Mouse (Mus musculus) thymus, postnatal 14 days (tissue): Measurements from ENCODE around the gene Chd4.
A peak's percentile ranks its signal among the peaks of the same experiment; 100 is the strongest.

ENCODE experiments used
- DNase-seq: peaks from one replicate; pipeline ENCODE4 v3.0.0; 2021

Chd4 gene

GRCm38 (mm10) chr6:125092372-125092771 lies 3.4 kb upstream of the Chd4 start:
- DNase-seq: peak; percentile 52

GRCm38 (mm10) chr6:125094843-125095242 lies 938 bp upstream of the Chd4 start:
- DNase-seq: no peak

GRCm38 (mm10) chr6:125096279-125096596 lies 457 bp downstream of the Chd4 start:
- no peak for DNase-seq

- peak; percentile 81 for DNase-seq
These were observed 990 bp downstream of the Chd4 start for GRCm38 (mm10) chr6:125096597-125097345.

DNA sequence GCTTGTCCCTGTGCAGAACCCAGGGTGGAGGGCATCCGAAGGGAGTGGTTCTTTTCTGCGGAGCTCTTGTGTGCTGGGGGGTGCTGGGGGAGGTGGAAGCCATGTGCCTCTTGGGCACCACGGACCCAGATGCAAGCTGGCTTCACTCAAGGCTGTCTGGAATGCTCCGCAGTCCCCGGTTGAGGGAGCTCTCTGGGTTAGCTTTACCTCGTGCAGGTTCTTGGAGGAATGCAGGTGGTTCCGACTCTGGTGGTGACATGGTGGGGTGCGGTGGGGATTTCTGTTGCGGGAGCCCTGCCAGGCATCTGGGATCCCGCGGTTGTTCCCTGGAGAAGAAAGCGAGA lies 1.5 kb downstream of the Chd4 start:
- no peak for DNase-seq

GRCm38 (mm10) chr6:125097951-125098350 lies 2.2 kb downstream of the Chd4 start:
- no peak for DNase-seq

DNA sequence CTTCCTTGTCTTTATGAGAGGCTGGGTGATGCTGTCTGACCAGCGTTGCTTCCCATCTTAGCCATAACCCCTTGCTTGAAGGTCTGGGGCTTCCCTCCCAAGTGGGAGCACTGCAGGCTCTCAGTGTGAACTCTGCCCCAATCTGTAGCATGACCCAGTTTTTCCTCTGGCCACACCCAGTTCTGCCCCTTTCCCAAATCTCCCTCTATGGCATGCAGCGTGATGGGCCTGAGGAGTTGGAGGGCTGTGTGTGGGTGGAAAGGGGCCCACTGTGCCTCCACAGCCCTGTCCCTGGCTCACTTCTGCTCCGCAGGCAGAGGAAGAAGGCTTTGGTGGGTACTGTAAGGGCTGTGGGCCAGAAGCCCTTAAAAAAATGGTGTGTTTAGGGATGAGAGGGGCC lies 2.7 kb downstream of the Chd4 start:
- peak; percentile 33 for DNase-seq

- DNase-seq: peak; percentile 86
These were observed 3.7 kb downstream of the Chd4 start for GRCm38 (mm10) chr6:125099421-125099971.

DNA sequence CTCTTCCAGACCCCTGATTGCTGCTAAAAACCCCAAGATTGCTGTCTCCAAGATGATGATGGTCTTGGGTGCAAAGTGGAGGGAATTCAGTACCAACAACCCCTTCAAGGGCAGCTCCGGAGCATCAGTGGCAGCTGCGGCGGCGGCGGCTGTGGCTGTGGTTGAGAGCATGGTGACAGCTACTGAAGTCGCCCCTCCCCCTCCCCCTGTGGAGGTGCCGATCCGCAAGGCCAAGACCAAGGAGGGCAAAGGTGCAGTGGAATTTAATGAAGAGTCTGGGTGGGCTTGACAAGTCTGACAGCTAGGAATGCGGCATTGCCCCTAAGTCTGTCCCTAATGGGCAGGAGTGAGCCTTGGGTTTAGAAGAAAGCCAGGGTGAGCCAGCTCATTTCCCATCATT lies 5.7 kb downstream of the Chd4 start:
- DNase-seq: no peak

DNA sequence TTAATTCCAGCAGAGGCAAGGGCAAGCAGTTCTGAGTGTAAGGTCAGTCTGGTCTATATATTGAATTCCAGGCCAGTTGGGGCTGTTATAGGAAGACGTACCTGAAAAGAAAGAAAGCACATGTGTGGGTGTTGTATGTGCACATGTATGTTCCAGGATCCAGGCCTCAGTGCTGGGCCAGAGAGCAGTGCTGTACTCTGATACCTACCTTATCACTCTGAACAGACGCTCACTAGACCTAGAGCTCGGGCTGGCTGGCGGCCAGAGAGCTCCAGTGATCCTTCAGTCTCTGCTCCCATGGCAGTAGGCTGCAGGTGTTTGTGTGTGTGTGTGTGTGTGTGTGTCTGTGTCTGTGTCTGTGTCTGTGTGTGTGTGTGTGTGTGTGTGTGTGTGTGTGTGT lies 8.4 kb downstream of the Chd4 start:
- no peak for DNase-seq

DNA sequence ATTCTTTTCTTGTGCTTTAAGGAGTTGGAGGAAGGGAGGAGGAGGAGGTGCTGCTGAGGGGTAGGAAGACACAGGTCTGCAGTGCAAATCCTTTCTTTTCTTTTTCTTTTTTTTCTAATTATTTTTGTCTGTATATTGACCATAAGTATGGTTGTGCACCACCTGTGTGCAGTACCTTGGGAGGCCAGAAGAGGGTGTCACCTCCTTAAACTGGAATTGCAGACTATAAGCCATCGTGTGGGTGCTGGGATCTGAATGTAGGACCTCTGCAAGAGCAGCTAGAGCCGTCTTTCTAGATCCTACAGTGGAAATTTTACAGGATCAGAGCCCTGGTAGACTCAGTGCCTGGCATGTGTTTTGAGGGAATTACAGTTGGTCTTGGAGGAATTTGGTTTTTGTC lies 11.9 kb downstream of the Chd4 start:
- DNase-seq: no peak

DNA sequence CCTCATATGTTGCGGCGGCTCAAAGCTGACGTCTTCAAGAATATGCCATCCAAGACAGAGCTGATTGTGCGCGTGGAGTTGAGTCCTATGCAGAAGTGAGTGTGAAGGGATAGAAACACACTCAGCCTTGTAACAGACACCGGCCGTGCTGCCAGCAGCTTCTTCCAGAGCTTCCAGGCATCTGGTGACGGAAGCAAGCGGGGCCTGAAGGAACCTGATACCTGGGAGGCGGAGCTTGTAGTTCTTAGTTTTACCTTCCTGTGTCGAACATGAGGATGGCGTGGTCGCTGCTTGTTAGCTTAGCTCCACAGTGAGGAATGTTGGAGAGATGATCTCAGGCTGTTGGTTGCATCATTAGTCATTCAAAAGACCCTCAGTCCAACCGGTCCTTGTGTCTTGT lies 13.6 kb downstream of the Chd4 start:
- DNase-seq: no peak

DNA sequence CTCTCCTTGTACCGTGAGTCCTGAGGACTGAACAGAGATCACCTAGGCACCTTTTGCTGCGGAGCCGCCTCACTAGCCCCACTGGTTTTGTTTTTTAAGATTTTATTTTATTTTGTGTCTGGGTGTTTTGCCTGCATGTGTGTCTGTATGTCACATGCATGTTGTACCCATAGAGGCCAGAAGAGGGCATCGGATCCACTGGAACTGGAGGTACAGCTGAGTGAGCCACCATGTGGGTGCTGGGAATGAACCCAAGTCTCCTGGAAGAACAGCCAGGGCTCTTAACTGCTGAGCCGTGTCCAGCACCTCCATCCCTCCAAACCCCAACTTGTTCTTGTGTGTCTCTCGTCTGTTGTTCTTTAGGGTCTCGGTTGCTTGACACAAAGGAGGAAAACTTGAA lies 15.1 kb downstream of the Chd4 start:
- peak; percentile 65 for DNase-seq

DNA sequence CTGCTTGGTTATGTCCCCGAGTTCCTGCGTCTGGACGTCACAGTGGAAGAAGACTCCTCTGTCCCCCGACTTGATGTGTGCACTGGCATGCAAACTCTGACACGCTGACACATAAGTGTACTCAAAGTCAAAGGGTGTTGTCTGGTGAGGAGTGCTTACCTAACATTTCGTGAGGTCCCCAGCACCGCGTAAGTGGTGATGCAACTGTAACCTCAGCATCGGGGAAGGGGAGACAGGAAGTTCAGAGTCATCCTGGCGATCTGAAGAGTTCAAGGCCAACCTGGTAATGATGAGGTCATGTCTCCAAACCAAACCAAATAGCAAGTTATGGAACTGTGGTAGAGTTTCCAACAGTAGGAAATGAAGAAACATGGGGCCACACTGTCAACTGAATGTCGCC lies 16.8 kb downstream of the Chd4 start:
- DNase-seq: no peak

GRCm38 (mm10) chr6:125119387-125119786 lies 23.6 kb downstream of the Chd4 start:
- no peak for DNase-seq

DNA sequence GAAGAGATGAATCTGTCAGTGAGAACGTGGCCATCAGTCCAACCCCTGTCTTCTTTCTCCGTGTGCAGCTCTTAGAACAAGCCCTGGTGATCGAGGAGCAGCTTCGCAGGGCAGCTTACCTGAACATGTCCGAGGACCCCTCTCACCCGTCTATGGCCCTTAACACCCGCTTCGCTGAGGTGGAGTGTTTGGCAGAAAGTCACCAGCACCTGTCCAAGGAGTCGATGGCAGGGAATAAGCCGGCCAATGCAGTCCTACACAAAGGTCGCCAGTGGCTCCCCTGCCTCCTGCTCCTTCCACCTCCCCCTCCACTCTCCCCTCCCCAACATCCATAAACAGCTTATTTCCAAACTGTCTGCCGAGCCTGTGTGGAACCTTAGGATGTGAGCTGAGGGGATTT lies 32.9 kb downstream of the Chd4 start:
- no peak for DNase-seq

- peak; percentile 48 for DNase-seq
These were observed 34.1 kb downstream of the Chd4 start for GRCm38 (mm10) chr6:125129710-125130402.

GRCm38 (mm10) chr6:125131302-125132156 lies 35.7 kb downstream of the Chd4 start, which contains the start of gene Nop2:
Nop2 (plus strand) TSS chr6:125131909.
- peak; percentile 91 for DNase-seq

GRCm38 (mm10) chr6:125132470-125132869 lies 36.7 kb downstream of the Chd4 start:
- DNase-seq: no peak

DNA sequence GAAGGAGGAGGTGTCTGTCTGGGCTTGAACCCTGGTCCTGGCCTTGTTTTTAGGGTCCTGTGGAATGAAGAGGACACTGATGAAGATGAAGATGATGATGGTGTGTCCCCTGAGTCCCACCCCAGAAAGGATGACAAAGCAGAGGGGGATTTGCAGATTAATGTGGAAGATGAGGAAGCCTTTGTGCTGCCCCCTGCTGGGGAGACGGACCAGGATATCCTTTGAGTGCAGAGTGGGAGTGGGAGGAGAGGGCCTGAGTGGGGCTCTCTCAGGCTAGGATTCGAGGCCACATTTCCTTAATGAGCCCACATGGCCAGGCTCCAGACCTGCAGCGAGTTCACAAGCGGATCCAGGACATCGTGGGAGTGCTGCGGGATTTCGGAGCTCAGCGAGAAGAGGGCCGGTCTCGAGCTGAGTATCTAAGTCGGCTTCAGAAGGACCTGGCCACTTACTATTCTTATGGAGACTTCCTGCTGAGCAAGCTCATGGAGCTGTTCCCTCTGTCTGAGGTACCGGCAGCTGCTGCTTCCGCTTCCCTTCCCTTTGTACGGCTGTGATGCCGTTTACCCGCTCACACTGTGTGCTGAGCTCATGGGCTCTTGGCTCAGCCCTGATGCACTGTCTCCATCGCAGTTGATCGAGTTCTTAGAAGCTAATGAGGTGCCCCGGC lies 41.4 kb downstream of the Chd4 start:
- peak; percentile 70 for DNase-seq

DNA sequence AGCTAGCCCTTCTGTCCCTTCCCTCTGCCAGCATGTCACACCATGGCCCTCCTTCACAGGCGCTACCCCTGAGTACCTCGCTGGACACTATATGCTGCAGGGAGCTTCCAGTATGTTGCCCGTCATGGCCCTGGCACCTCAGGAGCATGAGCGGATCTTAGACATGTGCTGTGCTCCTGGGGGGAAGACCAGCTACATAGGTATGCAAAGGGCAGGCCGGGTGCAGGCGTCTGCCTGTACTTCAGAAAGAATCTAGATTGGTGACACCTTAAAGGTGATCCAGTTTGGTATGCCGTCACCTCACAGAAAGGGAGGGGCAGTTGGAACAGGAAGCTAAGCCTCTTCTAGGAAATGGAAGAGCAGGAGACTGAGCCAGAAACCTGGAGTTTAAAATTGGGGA lies 44.0 kb downstream of the Chd4 start:
- DNase-seq: no peak

- no peak for DNase-seq
These were observed 46.7 kb downstream of the Chd4 start for GRCm38 (mm10) chr6:125142436-125142835.

GRCm38 (mm10) chr6:125143128-125143527 lies 47.3 kb downstream of the Chd4 start:
- no peak for DNase-seq
